Mouse (Mus musculus): ENCODE data around the gene Lonrf2.

DNA sequence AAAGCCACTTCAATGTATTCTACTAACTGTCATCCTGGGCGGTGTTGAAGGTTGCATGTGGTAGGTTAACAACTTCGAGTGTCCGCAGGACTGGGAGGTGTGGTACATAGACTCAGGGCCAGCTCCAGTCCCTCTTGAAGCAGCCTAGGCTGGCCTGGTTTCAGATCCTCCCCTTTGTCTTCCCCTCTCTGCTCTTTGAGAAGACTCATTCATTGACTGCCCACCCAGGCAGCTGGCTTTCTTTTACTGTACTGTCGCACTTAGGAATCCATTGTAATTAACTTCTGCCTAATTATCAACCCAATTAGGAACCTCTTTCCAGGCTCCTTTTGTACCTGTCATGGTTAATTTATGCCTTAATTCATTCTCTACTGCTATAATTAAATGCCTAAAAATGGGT is 6.8 kb upstream of the Lonrf2 start:
- TF ChIP-seq POLR2A (IDR thresholded peaks at IDR 0.05; ENCODE audit: insufficient read length, low read depth) = no peak
- TF ChIP-seq E2F4 (IDR thresholded peaks at IDR 0.05; ENCODE audit: insufficient read depth) = no peak
- no peak for TF ChIP-seq CEBPB (IDR thresholded peaks at IDR 0.05; ENCODE audit: insufficient read depth, poor library complexity, severe bottlenecking)

All from myocyte (in vitro differentiated cells).